Mouse (Mus musculus) heart, postnatal 14 days (tissue): ENCODE measurements around the gene Arsb. TPM values are rescaled to one million over a fixed set of nuclear protein-coding genes. Genes with fewer than 3 reads are reported as not detected.
"Not testable (repeated sequence)": the region's sequence is repeated elsewhere in the genome, so short reads cannot be mapped to it uniquely, and the experiment has no call there.

ENCODE experiments used
- DNase-seq, 2 experiments: peaks; one replicate each; pipeline ENCODE4 v3.0.0; 2021 to 2022
- intact Hi-C: fragments of 180-260 bp; cut with DNase I; formaldehyde crosslinking; loops from one replicate; pipeline ENCODE4 v1.15.1; 2025
- microRNA-seq, 2 experiments: library from miRNA; unstranded; fragments of <30 nt; microRNA quantifications; one replicate each; pipeline ENCODE4 v1.2.0; 2021 to 2022
- total RNA-seq, 2 experiments: library from RNA; stranded (reverse); gene quantifications; 2 replicates each; pipeline ENCODE4 v1.2.3; 2021

The Arsb gene
- total RNA-seq, 2 experiments from 2014 or later: 7.6 to 7.8 TPM

GRCm38 (mm10) chr13:93967138-93967537, 195.7 kb downstream of the Arsb start:
- intact Hi-C loops: no loop called here
- DNase-seq: peak; percentile 25 to 46

GRCm38 (mm10) chr13:93970115-93970514, 198.7 kb downstream of the Arsb start:
- intact Hi-C loops: no loop called here
- no peak for DNase-seq

- intact Hi-C loops: no loop called here
- DNase-seq: no peak
Observed at GRCm38 (mm10) chr13:93972423-93972822, 201.0 kb downstream of the Arsb start.

GRCm38 (mm10) chr13:93975668-93976067, 204.2 kb downstream of the Arsb start:
- no peak for DNase-seq
- intact Hi-C loops: no loop called here

- DNase-seq: no peak
- intact Hi-C loops: no loop called here
Observed at GRCm38 (mm10) chr13:93976897-93977530, 205.6 kb downstream of the Arsb start.

GRCm38 (mm10) chr13:93978703-93979495, 207.5 kb downstream of the Arsb start:
- intact Hi-C loops: no loop called here

GRCm38 (mm10) chr13:93979754-93980153, 208.3 kb downstream of the Arsb start:
- intact Hi-C loops: no loop called here
- DNase-seq: no peak

More at GRCm38 (mm10) chr13:93978703-93979495, 207.5 kb downstream of the Arsb start:
- no peak for DNase-seq

DNA sequence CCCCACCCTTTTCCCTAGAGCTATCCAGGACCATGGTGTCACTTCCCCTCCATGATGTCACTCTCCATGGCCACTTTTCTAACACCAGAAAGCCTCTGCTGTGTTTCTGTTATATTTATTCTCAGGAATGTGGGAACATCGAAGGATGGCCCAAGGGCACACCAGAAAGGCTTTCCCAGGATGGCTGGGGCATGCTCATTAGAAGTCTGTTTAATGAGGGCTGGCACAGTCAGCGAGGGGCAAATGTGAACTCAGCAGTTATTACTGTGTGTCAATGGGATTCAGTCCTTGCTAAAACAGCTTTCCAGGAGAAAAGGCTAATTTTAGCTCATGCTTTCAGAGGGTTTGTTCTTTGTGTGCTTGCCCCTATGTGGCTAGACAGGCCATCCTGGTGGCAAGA, 213.1 kb downstream of the Arsb start:
- intact Hi-C loops: no loop called here

GRCm38 (mm10) chr13:93985181-93985580, 213.8 kb downstream of the Arsb start:
- DNase-seq: no peak
- intact Hi-C loops: loop anchor here (5.0 kb wide), 1 partner anchor 72 kb away; the partner anchor contains the start of gene Lhfpl2

More for the DNA sequence above, 213.1 kb downstream of the Arsb start:
- DNase-seq: no peak

- intact Hi-C loops: loop anchor here (5.0 kb wide), 1 partner anchor 72 kb away; the partner anchor contains the start of gene Lhfpl2
- DNase-seq: not testable (repeated sequence)
Observed at GRCm38 (mm10) chr13:93985750-93986149, 214.3 kb downstream of the Arsb start.

GRCm38 (mm10) chr13:93987611-93988010, 216.2 kb downstream of the Arsb start:
- intact Hi-C loops: loop anchor here (5.0 kb wide), 1 partner anchor 70 kb away; the partner anchor contains the start of gene Lhfpl2
- DNase-seq: no peak

- intact Hi-C loops: loop anchor here (5.0 kb wide), 1 partner anchor 68 kb away; the partner anchor contains the start of gene Lhfpl2
- DNase-seq: peak in 1 of 2 experiments; percentile 24
Observed at GRCm38 (mm10) chr13:93989208-93989607, 217.8 kb downstream of the Arsb start.

- intact Hi-C loops: loop anchor here (5.0 kb wide), 2 partner anchors 47 to 67 kb away; partner anchors contain the start of gene Lhfpl2
- DNase-seq: peak in 1 of 2 experiments; percentile 40
Observed at GRCm38 (mm10) chr13:93989736-93990611, 218.5 kb downstream of the Arsb start.

DNA sequence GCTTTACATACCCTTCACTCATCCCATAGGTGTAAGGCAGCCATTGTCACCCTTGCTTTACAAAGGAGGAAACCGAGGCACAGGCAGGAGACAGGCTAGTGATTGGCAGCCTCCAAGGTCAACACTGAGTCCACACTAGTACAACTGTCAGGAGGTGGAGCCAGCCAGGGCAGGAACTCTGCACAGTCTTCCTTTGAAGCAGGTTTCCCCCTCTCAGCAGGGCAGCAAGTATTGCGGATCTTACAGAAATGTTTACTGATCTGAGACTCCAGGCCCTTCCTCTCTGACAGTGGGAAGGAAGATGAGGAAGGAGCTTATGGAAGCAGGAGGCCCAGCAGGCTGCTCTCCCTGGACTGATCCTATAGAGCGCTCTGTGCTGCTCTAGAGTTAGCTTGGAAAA, 219.4 kb downstream of the Arsb start:
- intact Hi-C loops: loop anchor here (5.0 kb wide), 1 partner anchor 46 kb away; no protein-coding TSS in a partner anchor

GRCm38 (mm10) chr13:93992342-93992882, 221.0 kb downstream of the Arsb start:
- DNase-seq: no peak
- intact Hi-C loops: loop anchor here (5.0 kb wide), 1 partner anchor 45 kb away; no protein-coding TSS in a partner anchor

More for the DNA sequence above, 219.4 kb downstream of the Arsb start:
- no peak for DNase-seq

Small RNAs within 50 kb of the gene (microRNA-seq; reads per million reads assigned to microRNA genes)
- gene Gm25534: 0 reads per million in 2 experiments
- gene Mir5624: 0 reads per million in 2 experiments

Other genes starting within 250 kb of the Arsb start
- gene Bhmt, start 133.7 kb upstream of the Arsb start, total RNA-seq: not detected
- not detected for gene Bhmt2, start 97.3 kb upstream of the Arsb start, total RNA-seq
- gene Dmgdh, start 97.2 kb upstream of the Arsb start, total RNA-seq: not detected